Mouse (Mus musculus) midbrain, embryonic 14.5 days (tissue): ENCODE measurements around the gene Bckdk. TPM values are rescaled to one million over a fixed set of nuclear protein-coding genes. Genes with fewer than 3 reads are reported as not detected.
"Not testable (repeated sequence)": the region's sequence is repeated elsewhere in the genome, so short reads cannot be mapped to it uniquely, and the experiment has no call there.

Experiments
- ATAC-seq: fragments of 200-750 bp; cut with Nextera tagmentation; 2 replicates; pipeline ENCODE4 v1.8.0; 2017; ENCODE audit warnings: moderate number of reproducible peaks, moderate library complexity; ENCODE audit not compliant: low FRiP score, low TSS enrichment
- DNase-seq: peaks from one replicate; pipeline ENCODE4 v3.0.0-alpha.2; 2015
- H3K27ac ChIP-seq: fragments of 300-500 bp; sonication (generic); replicated peaks from 2 replicates; pipeline ENCODE4 v1.5.1; 2014; ENCODE audit warnings: mild to moderate bottlenecking, low read depth, low read length, moderate library complexity
- H3K27me3 ChIP-seq: fragments of 300-500 bp; sonication (generic); 2 replicates; pipeline ENCODE4 v1.6.1; 2014; ENCODE audit warnings: low read length, control low read depth, mixed read lengths; ENCODE audit not compliant: control insufficient read depth, insufficient read depth
- H3K36me3 ChIP-seq: fragments of 300-500 bp; sonication (generic); 2 replicates; pipeline ENCODE4 v1.6.1; 2014; ENCODE audit warnings: low read length, control low read depth; ENCODE audit not compliant: control insufficient read depth, insufficient read depth
- H3K4me1 ChIP-seq: fragments of 300-500 bp; sonication (generic); 2 replicates; pipeline ENCODE4 v1.6.1; 2014; ENCODE audit warnings: mild to moderate bottlenecking, antibody characterized with exemption, low read length, control low read depth; ENCODE audit not compliant: control insufficient read depth, insufficient read depth
- H3K4me2 ChIP-seq: fragments of 300-500 bp; sonication (generic); 2 replicates; pipeline ENCODE4 v1.6.1; 2014; ENCODE audit warnings: mild to moderate bottlenecking, low read length, moderate library complexity
- H3K4me3 ChIP-seq: fragments of 300-500 bp; sonication (generic); replicated peaks from 2 replicates; pipeline ENCODE4 v1.5.1; 2014; ENCODE audit warnings: low read depth, low read length
- H3K9ac ChIP-seq: fragments of 300-500 bp; sonication (generic); replicated peaks from 2 replicates; pipeline ENCODE4 v1.6.1; 2014; ENCODE audit warnings: mild to moderate bottlenecking, low read length, moderate library complexity
- H3K9me3 ChIP-seq: fragments of 300-500 bp; sonication (generic); 2 replicates; pipeline ENCODE4 v1.6.1; 2016; ENCODE audit warnings: low read length, control low read depth, mixed read lengths; ENCODE audit not compliant: control insufficient read depth
- WGBS: fragments of 180-500 bp; shearing (Covaris S2); extraction: QIAGEN DNeasy Blood & Tissue Kit; methylation state at CpG from one replicate; pipeline ENCODE4 v1.1.7; 2014; 5-methylcytosine and 5-hydroxymethylcytosine counted together
- polyA plus RNA-seq: library from polyadenylated mRNA; unstranded; fragments of >200 nt; fragmentation: Nextera tagmentation; extraction: Ambion mirVana; gene quantifications from 2 replicates; pipeline ENCODE4 v1.2.1, GENCODE M21; 2014

Bckdk gene
- polyA plus RNA-seq, 1 experiment from 2014 or later = 77.3 TPM

- ATAC-seq (no peak), DNase-seq (no peak)
- Histone ChIP-seq H3K27ac (no peak overlapping the region), H3K9me3 (no peaks in the 10 kb centered on the region), H3K4me1 (0 out of 2 replicates have a peak, but pooled peaks cover 4% of the 10 kb centered on the region), H3K27me3 (no peaks in the 10 kb centered on the region), H3K9ac (no peak overlapping the region), H3K4me2 (no peak overlapping the region), H3K36me3 (peaks cover 78% of the 10 kb centered on the region), H3K4me3 (no peak overlapping the region)
- 76% methylated on average over 3 of the region's 3 CpGs for WGBS
Measured at GRCm38 (mm10) chr7:127888821-127889220, 15.1 kb upstream of the Bckdk start.

- Histone ChIP-seq H3K4me1 (peaks cover 3% of the 10 kb centered on the region; the same call in 1 of the 2 replicates), H3K9me3 (no peaks in the 10 kb centered on the region), H3K4me2 (no peak within 1 kb of the TSS), H3K4me3 (no peak within 1 kb of the TSS), H3K27ac (no peak within 1 kb of the TSS), H3K27me3 (no peaks in the 10 kb centered on the region), H3K9ac (no peak within 1 kb of the TSS), H3K36me3 (peaks cover 62% of the 10 kb centered on the region)
- no peak for DNase-seq
- ATAC-seq = no peak
- WGBS = 38% methylated on average over 4 of the region's 4 CpGs
Measured at GRCm38 (mm10) chr7:127890798-127891197, 13.1 kb upstream of the Bckdk start, which contains the start of gene Prss53. Gene Prss53 (minus strand): TSS chr7:127890970.

GRCm38 (mm10) chr7:127894480-127894879 lies 9.4 kb upstream of the Bckdk start:
- 86% methylated on average over 5 of the region's 5 CpGs for WGBS
- no peak overlapping the region for H3K27ac ChIP-seq
- ATAC-seq = no peak

GRCm38 (mm10) chr7:127895442-127895841 lies 8.4 kb upstream of the Bckdk start, which contains the start of the genes Gm21974 and Vkorc1:
Gene Gm21974 (minus strand): TSS chr7:127895454.
Gene Vkorc1 (minus strand): TSS chr7:127895617.
- peak within 1 kb of the TSS; percentile 41 for H3K4me3 ChIP-seq
- no peaks in the 10 kb centered on the region for H3K9me3 ChIP-seq
- ATAC-seq = peak; percentile 96
- H3K4me1 ChIP-seq = peaks cover 3% of the 10 kb centered on the region; the same call in 1 of the 2 replicates
- peaks cover 16% of the 10 kb centered on the region for H3K36me3 ChIP-seq
- peak; percentile 97 for DNase-seq
- peak within 1 kb of the TSS; percentile 64 for H3K9ac ChIP-seq
- H3K27ac ChIP-seq = peak within 1 kb of the TSS; percentile 38
- no peaks in the 10 kb centered on the region for H3K27me3 ChIP-seq
- WGBS = under 1% methylated on average over 26 of the region's 26 CpGs
- H3K4me2 ChIP-seq = peak within 1 kb of the TSS; percentile 70

More at GRCm38 (mm10) chr7:127894480-127894879, 9.4 kb upstream of the Bckdk start:
- no peak for DNase-seq
- no peaks in the 10 kb centered on the region for H3K9me3 ChIP-seq
- H3K4me1 ChIP-seq = peaks cover 3% of the 10 kb centered on the region; the same call in 1 of the 2 replicates
- peaks cover 25% of the 10 kb centered on the region for H3K36me3 ChIP-seq
- peak overlapping the region; percentile 41; the same call in 1 of the 2 replicates for H3K4me3 ChIP-seq
- peak overlapping the region; percentile 70 for H3K4me2 ChIP-seq
- no peaks in the 10 kb centered on the region for H3K27me3 ChIP-seq
- H3K9ac ChIP-seq = peak overlapping the region; percentile 64; the same call in 1 of the 2 replicates

- Histone ChIP-seq H3K4me2 (peak overlapping the region; percentile 70; the same call in 1 of the 2 replicates), H3K36me3 (peaks cover 11% of the 10 kb centered on the region; the same call in 1 of the 2 replicates), H3K4me3 (peak overlapping the region; percentile 41)
- H3K9me3 ChIP-seq, H3K4me1 ChIP-seq, H3K27ac ChIP-seq, H3K27me3 ChIP-seq, DNase-seq, H3K9ac ChIP-seq: not testable (repeated sequence)
- WGBS = 68% methylated on average over 7 of the region's 7 CpGs
- ATAC-seq = peak; percentile 24
Measured at GRCm38 (mm10) chr7:127895891-127896290, 8.0 kb upstream of the Bckdk start.

- ATAC-seq = no peak
- no peaks in the 10 kb centered on the region for H3K9me3 ChIP-seq
- peaks cover 11% of the 10 kb centered on the region; the same call in 1 of the 2 replicates for H3K36me3 ChIP-seq
- 61% methylated on average over 13 of the region's 13 CpGs for WGBS
- H3K4me3 ChIP-seq = no peak overlapping the region
- H3K9ac ChIP-seq = no peak overlapping the region
- peaks cover 3% of the 10 kb centered on the region; the same call in 1 of the 2 replicates for H3K4me1 ChIP-seq
- no peak overlapping the region for H3K27ac ChIP-seq
- peak; percentile 64 for DNase-seq
- no peaks in the 10 kb centered on the region for H3K27me3 ChIP-seq
- no peak overlapping the region for H3K4me2 ChIP-seq
Measured at GRCm38 (mm10) chr7:127896384-127896783, 7.5 kb upstream of the Bckdk start.

GRCm38 (mm10) chr7:127897542-127897941 lies 6.3 kb upstream of the Bckdk start:
- Histone ChIP-seq H3K4me2 (no peak overlapping the region), H3K9me3 (no peaks in the 10 kb centered on the region), H3K27me3 (no peaks in the 10 kb centered on the region), H3K4me3 (no peak overlapping the region), H3K4me1 (peaks cover 3% of the 10 kb centered on the region; the same call in 1 of the 2 replicates), H3K9ac (no peak overlapping the region), H3K36me3 (peaks cover 10% of the 10 kb centered on the region; the same call in 1 of the 2 replicates), H3K27ac (no peak overlapping the region)
- WGBS = 92% methylated on average over 7 of the region's 7 CpGs
- ATAC-seq (no peak), DNase-seq (no peak)

- no peak for ATAC-seq
- Histone ChIP-seq H3K27ac (no peak overlapping the region), H3K9ac (no peak overlapping the region), H3K27me3 (no peaks in the 10 kb centered on the region), H3K9me3 (no peaks in the 10 kb centered on the region), H3K4me1 (peaks cover 3% of the 10 kb centered on the region; the same call in 1 of the 2 replicates), H3K36me3 (peaks cover 4% of the 10 kb centered on the region; the same call in 1 of the 2 replicates), H3K4me2 (no peak overlapping the region), H3K4me3 (no peak overlapping the region)
- 43% methylated on average over 10 of the region's 10 CpGs for WGBS
- DNase-seq = no peak
Measured at GRCm38 (mm10) chr7:127898179-127898956, 5.5 kb upstream of the Bckdk start.
